Mouse (Mus musculus): ENCODE measurements around the gene Tfdp2. TPM values are rescaled to one million over a fixed set of nuclear protein-coding genes. Genes with fewer than 3 reads are reported as not detected.

The Tfdp2 gene
- total and polyA plus RNA-seq, 2 experiments from 2014 or later = 19.6 to 32.1 TPM

- Histone ChIP-seq H3K4me2 (ENCODE audit: low read depth, low read length) (no peak overlapping the region), H3K9me3 (ENCODE audit: low read length) (no peaks in the 10 kb centered on the region), H3K9ac (replicated peaks; ENCODE audit: low read length) (no peak overlapping the region), H3K36me3 (ENCODE audit: insufficient read depth, low read length) (peaks cover 2% of the 10 kb centered on the region; the same call in 1 of the 2 replicates), H3K27me3 (ENCODE audit: insufficient read depth, low read length) (no peaks in the 10 kb centered on the region), H3K4me1 (ENCODE audit: insufficient read depth, low read length) (no peaks in the 10 kb centered on the region), H3K4me3 (ENCODE audit: low read length) (no peak overlapping the region), H3K27ac (no peak overlapping the region)
- no peak for DNase-seq (ENCODE audit: low spot score)
- no peak for TF ChIP-seq CTCF (IDR thresholded peaks at IDR 0.05; ENCODE audit: low read depth)
- 100% methylated on average over 3 of the region's 3 CpGs for WGBS
- no peak for ATAC-seq
Measured at GRCm38 (mm10) chr9:96207428-96207827, 11.4 kb downstream of the Tfdp2 start.

GRCm38 (mm10) chr9:96213036-96213645 lies 17.1 kb downstream of the Tfdp2 start:
- Histone ChIP-seq H3K9me3 (ENCODE audit: low read length) (no peaks in the 10 kb centered on the region), H3K4me1 (ENCODE audit: insufficient read depth, low read length) (no peaks in the 10 kb centered on the region), H3K27ac (no peak overlapping the region), H3K36me3 (ENCODE audit: insufficient read depth, low read length) (no peaks in the 10 kb centered on the region), H3K9ac (replicated peaks; ENCODE audit: low read length) (no peak overlapping the region), H3K4me3 (ENCODE audit: low read length) (no peak overlapping the region), H3K4me2 (ENCODE audit: low read depth, low read length) (no peak overlapping the region), H3K27me3 (ENCODE audit: insufficient read depth, low read length) (no peaks in the 10 kb centered on the region)
- WGBS = 91% methylated on average over 3 of the region's 3 CpGs
- no peak for DNase-seq (ENCODE audit: low spot score)
- no peak for TF ChIP-seq CTCF (IDR thresholded peaks at IDR 0.05; ENCODE audit: low read depth)
- no peak for ATAC-seq

- no peak overlapping the region for H3K27ac ChIP-seq
- DNase-seq (ENCODE audit: low spot score) = no peak
- no peaks in the 10 kb centered on the region for H3K4me1 ChIP-seq (ENCODE audit: insufficient read depth, low read length)
- no peak for TF ChIP-seq CTCF (IDR thresholded peaks at IDR 0.05; ENCODE audit: low read depth)
- no peaks in the 10 kb centered on the region for H3K36me3 ChIP-seq (ENCODE audit: insufficient read depth, low read length)
- no peak overlapping the region for H3K9ac ChIP-seq (replicated peaks; ENCODE audit: low read length)
- no peaks in the 10 kb centered on the region for H3K27me3 ChIP-seq (ENCODE audit: insufficient read depth, low read length)
- no peak for ATAC-seq
- H3K4me3 ChIP-seq (ENCODE audit: low read length) = no peak overlapping the region
- 99% methylated on average over 2 of the region's 2 CpGs for WGBS
- H3K4me2 ChIP-seq (ENCODE audit: low read depth, low read length) = no peak overlapping the region
- no peaks in the 10 kb centered on the region for H3K9me3 ChIP-seq (ENCODE audit: low read length)
Measured at GRCm38 (mm10) chr9:96214171-96214570, 18.1 kb downstream of the Tfdp2 start.

- Histone ChIP-seq H3K27ac (no peak overlapping the region), H3K4me3 (ENCODE audit: low read length) (no peak overlapping the region), H3K4me2 (ENCODE audit: low read depth, low read length) (no peak overlapping the region), H3K36me3 (ENCODE audit: insufficient read depth, low read length) (no peaks in the 10 kb centered on the region), H3K9ac (replicated peaks; ENCODE audit: low read length) (no peak overlapping the region), H3K4me1 (ENCODE audit: insufficient read depth, low read length) (no peaks in the 10 kb centered on the region), H3K27me3 (ENCODE audit: insufficient read depth, low read length) (no peaks in the 10 kb centered on the region), H3K9me3 (ENCODE audit: low read length) (no peaks in the 10 kb centered on the region)
- DNase-seq (ENCODE audit: low spot score) (no peak), ATAC-seq (no peak)
- WGBS = 100% methylated on average over 1 of the region's 1 CpGs
- no peak for TF ChIP-seq CTCF (IDR thresholded peaks at IDR 0.05; ENCODE audit: low read depth)
Measured at GRCm38 (mm10) chr9:96217299-96217698, 21.2 kb downstream of the Tfdp2 start.

GRCm38 (mm10) chr9:96217799-96218198 lies 21.7 kb downstream of the Tfdp2 start:
- Histone ChIP-seq H3K4me1 (ENCODE audit: insufficient read depth, low read length) (no peaks in the 10 kb centered on the region), H3K4me2 (ENCODE audit: low read depth, low read length) (no peak overlapping the region), H3K9me3 (ENCODE audit: low read length) (no peaks in the 10 kb centered on the region), H3K4me3 (ENCODE audit: low read length) (no peak overlapping the region), H3K27me3 (ENCODE audit: insufficient read depth, low read length) (no peaks in the 10 kb centered on the region), H3K27ac (no peak overlapping the region), H3K36me3 (ENCODE audit: insufficient read depth, low read length) (no peaks in the 10 kb centered on the region), H3K9ac (replicated peaks; ENCODE audit: low read length) (no peak overlapping the region)
- DNase-seq (ENCODE audit: low spot score) = no peak
- ATAC-seq = no peak
- TF ChIP-seq CTCF (IDR thresholded peaks at IDR 0.05; ENCODE audit: low read depth) = peak; percentile 17; the same call in 1 of the 2 replicates

- DNase-seq (ENCODE audit: low spot score) (peak; percentile 76), ATAC-seq (peak; percentile 64)
- Histone ChIP-seq H3K4me2 (ENCODE audit: low read depth, low read length) (no peak overlapping the region), H3K4me1 (ENCODE audit: insufficient read depth, low read length) (no peaks in the 10 kb centered on the region), H3K9ac (replicated peaks; ENCODE audit: low read length) (no peak overlapping the region), H3K4me3 (ENCODE audit: low read length) (no peak overlapping the region), H3K27ac (no peak overlapping the region), H3K9me3 (ENCODE audit: low read length) (no peaks in the 10 kb centered on the region), H3K27me3 (ENCODE audit: insufficient read depth, low read length) (no peaks in the 10 kb centered on the region), H3K36me3 (ENCODE audit: insufficient read depth, low read length) (no peaks in the 10 kb centered on the region)
- no peak for TF ChIP-seq CTCF (IDR thresholded peaks at IDR 0.05; ENCODE audit: low read depth)
- WGBS = 38% methylated on average over 2 of the region's 2 CpGs
Measured at GRCm38 (mm10) chr9:96219114-96219669, 23.1 kb downstream of the Tfdp2 start.

- Histone ChIP-seq H3K4me3 (ENCODE audit: low read length) (no peak overlapping the region), H3K27ac (no peak overlapping the region), H3K4me1 (ENCODE audit: insufficient read depth, low read length) (no peaks in the 10 kb centered on the region), H3K4me2 (ENCODE audit: low read depth, low read length) (no peak overlapping the region), H3K36me3 (ENCODE audit: insufficient read depth, low read length) (no peaks in the 10 kb centered on the region), H3K9me3 (ENCODE audit: low read length) (no peaks in the 10 kb centered on the region), H3K27me3 (ENCODE audit: insufficient read depth, low read length) (no peaks in the 10 kb centered on the region), H3K9ac (replicated peaks; ENCODE audit: low read length) (no peak overlapping the region)
- DNase-seq (ENCODE audit: low spot score) = peak; percentile 26
- no peak for ATAC-seq
- no peak for TF ChIP-seq CTCF (IDR thresholded peaks at IDR 0.05; ENCODE audit: low read depth)
Measured at GRCm38 (mm10) chr9:96220419-96220818, 24.3 kb downstream of the Tfdp2 start.
